Mouse (Mus musculus): Measurements from ENCODE around the gene Zfp367. TPM values are rescaled to one million over a fixed set of nuclear protein-coding genes. Genes with fewer than 3 reads are reported as not detected.
A peak's percentile ranks its signal among the peaks of the same experiment; 100 is the strongest.

Zfp367 gene
- total RNA-seq, 2 experiments from 2014 or later, result 23.7 to 32.5 TPM

DNA sequence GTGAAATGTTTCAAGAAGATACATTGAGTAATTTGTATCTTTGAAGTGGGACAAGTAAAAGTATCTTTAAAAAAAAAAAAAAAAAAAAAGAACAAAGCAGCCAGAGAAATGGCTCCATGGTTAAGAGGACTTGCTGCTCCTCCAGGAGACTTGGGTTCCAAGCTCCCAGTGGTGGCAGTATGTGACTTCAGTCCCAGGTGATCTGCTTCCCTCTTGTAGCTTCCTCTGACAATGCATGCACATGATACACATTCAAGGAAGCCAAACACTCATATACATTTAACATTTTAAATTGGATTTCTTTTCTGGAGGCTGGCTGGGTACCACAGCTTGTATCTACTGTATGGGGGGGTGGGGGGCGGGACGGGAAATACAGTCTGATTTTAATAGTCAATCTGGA, 1.6 kb upstream of the Zfp367 start:
- DNase-seq, result no peak

DNA sequence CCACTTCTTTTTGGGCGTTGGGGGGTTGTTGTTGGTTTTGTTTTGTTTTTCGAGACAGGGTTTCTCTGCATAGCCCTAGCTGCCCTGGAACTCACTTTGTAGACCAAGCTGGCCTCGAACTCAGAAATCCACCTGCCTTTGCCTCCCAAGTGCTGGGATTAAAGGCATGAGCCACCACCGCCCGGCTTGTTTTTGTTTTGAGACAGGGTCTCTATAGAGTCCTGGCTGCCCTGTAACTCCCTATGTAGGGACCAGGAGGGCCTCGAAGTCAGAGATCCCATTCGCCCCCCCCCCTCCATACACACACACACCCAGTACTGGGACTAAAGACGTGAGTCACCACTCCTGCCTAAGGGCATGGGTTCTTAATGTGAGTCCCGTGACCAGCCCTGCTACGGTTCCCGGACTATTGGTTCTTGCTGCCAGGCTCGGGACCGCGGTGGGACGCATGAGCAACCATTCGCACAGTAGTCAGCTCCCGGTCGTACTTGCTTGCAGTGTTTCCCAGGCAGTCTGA, 807 bp upstream of the Zfp367 start:
- DNase-seq, result peak; percentile 75 to 76

DNA sequence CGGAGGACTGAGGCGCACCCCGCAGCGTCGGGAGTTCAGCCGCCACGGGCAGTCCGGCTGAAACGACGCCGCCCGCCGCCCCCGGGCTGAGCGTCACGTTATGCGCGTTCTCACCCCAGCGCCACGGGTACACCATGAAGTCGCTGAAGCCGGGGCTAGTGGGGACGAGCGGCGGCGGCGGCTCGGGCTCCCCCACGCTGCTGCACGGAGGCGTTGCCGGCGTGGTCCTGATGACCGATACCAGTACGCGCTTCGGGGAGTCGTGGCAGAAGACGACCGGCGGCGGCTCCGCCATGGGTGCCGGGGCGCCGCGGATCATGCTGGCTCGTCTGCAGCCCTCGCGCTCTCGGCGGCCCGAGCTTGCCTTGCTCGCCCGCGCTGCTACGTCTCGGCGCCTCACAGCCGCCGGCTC, 325 bp downstream of the Zfp367 start:
- DNase-seq, result no peak

DNA sequence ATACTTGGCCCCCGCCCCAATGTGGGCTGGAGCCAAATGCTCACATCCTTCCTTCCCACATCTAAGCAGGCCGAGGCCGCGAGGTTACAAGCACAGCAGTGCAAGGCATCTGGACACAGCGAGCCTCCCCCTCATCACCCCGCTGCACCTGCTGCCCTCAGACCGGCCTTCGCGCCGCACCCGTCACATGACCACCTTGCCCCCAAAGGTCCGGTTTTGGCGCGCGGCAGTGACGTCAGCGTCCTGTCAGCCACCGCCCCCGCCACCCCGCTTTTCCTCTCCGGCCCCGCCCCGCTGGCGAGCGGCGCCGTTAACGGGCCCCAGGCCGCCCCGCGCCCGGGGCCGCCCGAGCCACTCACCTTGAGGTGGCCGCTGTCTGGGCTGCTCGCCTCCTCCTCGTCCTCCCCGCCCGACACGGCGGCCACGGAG, 747 bp downstream of the Zfp367 start:
- DNase-seq, result peak; percentile 91 to 94

DNA sequence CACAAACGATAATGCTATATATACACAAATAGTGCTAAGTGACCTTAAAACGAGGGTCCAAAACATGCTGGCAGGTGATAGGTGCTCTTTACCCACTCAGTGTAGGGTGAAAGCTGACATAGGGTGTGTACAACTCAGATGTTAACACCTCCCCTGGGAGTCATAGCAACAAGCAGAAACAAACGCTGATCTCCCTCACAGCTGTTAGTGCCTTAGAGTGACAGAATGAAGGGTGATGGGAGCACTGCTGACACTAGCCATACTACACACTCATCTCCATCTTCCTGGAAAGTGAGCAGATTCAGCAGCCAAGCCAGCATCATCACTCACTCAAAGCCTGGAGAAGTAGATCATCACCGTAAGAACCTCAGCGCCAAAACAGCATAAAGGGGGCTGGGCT, 2.9 kb downstream of the Zfp367 start:
- DNase-seq, result no peak

DNA sequence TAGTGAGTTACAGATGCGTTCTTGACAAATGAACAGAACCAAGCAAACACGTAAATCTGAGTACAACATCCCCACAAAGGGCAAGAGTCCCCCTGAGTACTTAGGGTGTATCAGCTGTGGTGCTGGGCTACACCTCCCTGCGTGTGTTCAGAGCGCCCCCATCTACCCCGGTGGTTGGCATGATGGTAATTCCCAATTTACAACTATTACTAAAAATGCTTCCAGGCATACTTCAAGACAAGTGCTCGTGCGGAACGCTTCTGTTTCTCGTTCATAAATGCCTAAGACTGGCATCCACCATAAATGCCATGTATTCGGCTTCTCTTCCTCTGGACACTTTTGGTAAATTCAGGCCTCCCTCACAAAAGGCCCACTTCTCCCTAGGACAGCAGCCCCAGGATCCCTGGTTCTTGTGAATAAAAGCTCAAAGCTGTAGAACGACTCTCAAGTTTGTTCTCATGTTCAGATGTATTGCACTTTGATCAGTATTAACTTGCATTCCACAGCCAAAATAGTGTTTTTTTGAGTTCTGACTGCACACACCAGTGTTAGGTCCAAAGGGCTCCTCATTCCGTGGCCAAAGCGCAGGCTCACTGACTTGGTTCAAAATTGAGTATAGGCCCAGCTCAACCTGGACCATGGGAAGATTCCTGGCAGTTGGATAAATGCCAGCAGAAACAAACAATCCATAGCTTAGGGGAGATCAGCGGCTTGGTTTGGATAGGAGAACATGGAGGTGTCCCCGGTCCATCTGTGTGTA, 23.2 kb downstream of the Zfp367 start:
- DNase-seq, result peak; percentile 72 to 79

DNA sequence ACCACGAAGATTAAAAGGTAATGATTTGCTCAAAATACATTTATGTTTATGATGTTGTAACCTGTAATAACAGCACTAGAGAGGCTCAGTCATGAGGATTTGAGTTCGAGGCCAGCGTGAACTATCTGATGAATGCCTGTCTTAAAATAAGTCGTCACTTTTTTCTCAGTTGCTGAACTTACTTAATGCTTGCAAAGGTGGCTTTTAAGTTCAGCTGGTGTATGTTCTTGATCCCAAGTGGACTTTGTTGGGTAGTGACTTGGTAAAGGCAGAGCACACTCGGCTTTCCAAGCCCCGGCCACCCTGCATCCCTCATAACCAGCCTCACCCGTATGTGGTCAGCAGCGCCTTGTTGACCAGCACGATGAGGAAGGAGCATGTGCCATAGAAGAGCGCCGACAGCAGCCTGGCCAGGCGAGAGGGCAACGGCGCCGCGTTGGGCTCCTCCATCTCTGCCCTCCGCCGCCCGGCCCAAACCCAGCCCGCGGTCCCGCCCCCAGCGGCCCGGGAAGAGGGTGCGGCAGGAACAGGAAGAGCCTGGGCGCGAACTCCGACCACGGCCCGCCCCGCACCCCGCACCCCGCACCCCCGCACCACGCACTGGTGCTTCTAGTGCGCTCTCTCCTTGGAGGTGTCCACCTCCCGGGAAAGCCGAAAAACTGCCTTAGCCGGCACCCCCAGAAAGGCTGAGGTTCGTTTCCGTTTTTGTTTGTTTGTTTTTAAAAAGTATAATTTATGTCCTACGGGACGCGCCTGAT, 24.0 kb downstream of the Zfp367 start, which contains the start of gene Slc35d2:
TSS of gene Slc35d2 (minus strand) at position 511 of the 758 bp plus-strand sequence.
- peak; percentile 84 to 93 for DNase-seq

DNA sequence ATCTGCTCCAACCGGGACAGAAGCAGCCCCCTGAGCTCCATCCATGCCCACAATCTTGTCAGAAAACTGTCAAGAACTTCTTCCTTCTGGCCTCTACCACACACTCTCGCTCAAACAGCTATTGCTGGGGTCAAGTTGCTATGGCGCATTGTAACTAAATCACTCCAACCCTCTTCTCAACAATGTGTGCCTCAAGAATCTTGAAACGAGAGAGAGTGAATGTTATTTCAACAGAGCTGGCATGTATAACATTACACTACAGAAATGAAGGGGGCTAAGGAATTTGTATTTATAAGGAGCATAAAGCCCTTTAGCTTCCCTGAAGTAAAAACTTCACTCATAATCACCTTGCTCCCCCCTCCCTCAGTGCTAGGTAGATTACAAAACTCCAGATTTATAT, 26.7 kb downstream of the Zfp367 start:
- no peak for DNase-seq

DNA sequence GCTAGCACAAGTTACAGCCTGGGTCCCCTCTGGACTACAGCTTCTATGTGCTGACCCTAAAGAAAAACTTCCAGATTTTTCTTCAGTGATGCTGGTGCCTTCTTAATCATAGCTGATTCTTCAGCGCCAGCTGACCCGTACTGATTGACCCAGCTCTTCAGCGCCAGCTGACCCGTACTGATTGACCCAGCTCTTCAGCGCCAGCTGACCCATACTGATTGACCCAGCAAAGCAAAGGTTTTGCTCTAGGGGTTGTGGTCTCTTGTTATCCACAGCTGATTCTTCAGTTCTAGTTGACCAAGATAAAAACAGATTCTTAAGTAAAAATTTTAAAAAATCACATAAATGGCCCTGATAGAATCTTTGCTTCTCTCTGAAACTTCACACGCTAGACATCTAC, 28.1 kb downstream of the Zfp367 start:
- DNase-seq, result no peak

DNA sequence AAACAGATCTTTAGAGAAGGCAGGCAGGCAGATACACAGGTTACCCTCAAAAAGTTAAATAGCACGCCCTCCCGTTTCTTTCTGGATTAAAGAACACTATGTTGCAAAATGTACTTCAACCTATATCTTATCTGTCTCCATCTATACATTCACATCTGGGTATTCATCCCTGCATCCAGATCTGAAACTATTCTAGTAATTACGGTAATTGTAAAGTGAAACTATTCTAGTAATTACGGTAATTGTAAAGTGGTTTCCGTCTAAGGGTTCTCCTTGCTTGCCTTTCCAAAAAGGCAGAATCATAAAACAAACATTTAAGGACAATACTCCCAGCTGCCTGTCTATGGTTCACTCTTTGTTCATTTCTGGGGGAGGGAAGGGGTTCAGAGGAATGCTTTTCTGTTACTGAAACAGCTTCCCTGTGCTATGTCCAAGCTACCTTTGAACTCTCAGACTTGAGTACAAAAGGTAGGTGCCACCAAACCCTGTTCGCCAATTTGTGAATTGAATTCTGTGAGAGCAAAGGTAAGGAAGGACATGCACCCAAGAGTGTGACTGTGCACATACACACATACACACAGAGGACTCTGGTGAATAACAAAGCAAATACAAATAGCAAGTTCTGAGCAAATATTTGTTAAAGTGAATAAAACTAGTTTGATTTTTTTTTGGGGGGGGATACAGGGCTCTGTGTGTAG, 29.4 kb downstream of the Zfp367 start:
- DNase-seq, result no peak

DNA sequence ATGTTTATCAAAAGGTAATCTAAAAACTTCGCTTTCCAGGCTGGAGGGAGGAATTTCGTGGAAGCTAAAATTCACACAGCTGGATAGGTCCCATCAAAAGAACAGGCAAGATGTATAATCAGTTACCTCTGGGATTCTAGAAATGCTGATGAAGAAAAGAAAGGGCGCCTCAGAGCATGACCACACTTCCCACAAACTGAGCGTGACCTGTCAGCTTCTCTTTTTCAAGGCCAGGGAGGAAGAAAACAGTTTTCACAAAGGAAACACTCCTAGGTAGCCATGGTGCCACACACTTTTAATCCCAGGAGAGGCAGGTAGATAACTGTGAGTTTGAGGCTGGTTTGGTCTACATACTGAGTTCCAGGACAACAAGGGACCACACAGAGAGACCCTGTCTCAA, 32.2 kb downstream of the Zfp367 start:
- no peak for DNase-seq

DNA sequence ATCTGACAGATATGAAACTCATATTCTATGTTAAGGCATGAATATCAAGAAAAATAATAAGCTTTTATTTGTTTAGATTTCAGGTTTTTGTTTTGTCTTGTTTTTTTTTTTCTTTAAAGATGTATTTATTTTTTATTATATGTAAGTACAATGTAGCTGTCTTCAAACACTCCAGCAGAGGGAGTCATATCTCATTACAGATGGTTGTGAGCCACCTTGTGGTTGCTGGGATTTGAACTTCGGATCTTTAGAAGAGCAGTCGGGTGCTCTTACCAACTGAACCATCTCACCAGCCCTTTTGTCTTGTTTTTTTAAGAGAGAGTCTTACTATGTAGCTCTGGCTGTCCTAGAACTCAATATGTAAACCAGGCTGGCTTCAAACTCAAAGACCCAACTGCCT, 35.6 kb downstream of the Zfp367 start:
- DNase-seq, result no peak

DNA sequence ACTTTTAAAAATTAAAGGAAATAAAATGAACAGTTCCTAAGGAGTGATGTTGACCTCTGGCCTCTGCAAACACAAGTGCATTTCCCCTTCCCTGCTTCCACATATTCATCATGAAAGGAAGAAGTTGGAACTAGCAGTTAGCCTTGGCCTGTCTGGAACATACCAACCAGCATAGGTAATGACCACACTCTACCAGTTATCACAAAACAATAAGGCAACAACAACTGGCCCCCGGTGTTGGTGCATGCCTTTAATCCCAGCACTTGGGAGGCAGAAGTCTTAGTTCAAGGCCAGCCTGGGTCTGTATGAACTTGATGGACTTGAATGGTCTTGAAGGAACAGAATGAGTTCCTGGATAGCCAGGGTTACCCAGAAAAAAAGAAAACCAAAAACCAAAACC, 42.6 kb downstream of the Zfp367 start:
- no peak for DNase-seq

DNA sequence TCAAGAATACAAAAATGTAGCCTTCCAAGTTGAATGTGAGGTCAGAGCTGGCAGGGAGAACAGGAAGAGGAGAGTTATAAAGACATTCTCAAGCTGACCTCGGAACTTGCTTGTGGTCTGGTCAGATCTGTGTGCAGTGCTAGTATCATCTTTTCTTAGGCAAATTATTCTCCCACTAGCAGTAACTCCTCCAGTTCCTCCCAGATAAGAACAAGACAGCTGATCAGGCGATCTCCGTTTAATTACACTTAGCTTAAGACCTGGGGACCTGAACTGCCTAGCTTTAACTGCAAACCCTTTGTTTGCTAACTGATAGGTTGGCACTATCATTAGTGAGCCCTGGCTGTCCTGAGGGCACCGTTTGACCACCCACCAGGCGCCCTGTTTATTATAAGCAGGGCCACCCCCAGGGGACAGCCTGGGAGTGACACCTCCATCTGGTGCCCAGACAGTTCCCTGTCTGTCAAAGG, 44.6 kb downstream of the Zfp367 start:
- no peak for DNase-seq

DNA sequence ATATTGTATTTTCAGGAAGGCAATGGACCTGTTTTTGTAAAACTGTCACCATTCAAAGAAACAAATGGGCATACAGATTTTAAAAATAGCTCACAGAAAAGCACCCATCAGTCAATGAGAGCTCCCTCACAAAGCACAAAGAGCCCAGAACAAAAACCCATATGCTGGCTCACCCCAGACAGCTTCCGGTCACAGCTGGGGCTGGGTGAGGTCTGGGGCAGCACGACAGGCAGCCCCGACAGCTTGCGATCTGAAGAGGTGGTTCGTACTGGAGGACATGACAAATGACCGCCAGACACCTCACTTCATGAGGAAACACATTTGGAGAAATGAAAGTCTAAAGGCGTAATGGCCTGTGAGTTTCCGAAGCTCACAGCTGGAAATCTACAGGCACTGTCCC, 45.5 kb downstream of the Zfp367 start:
- DNase-seq, result no peak

DNA sequence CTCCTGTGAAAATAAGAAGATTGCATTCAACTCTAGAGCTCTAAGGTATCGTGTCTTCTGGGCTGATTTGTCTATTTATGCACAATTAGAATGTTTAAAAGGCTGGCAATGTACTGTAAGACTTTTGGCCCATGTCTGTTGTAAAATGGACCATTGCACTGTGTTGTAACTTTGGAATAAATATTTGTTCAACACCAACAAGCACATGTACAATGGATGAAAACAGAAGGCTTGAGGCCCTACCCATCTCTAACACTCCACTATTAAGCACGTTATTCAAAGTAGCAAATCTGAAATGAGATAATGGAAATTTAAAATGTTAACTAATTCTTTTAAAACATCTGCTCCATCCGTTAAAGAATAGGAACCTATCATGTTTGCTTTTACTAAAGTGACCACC, 45.9 kb downstream of the Zfp367 start:
- no peak for DNase-seq

DNA sequence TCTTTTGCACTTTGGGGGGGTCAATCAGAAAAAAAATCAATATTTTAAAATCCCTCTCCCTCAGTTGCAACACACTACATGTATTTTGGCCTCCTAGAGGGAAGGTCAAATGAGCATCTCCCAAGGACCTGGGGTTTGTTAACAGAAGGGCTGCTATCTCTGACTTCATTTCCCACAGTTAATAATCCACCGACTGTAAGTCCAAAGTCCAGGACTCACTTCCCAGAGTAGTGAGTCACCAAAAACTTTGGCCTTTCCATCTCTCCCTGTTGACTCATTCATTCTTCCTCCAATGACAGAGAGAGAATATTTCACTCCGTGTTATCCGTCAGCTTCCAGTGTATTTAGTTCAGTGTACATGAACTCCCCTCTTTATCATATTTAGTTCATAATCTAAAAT, 47.3 kb downstream of the Zfp367 start:
- DNase-seq, result peak in 1 of 2 experiments; percentile 38

DNA sequence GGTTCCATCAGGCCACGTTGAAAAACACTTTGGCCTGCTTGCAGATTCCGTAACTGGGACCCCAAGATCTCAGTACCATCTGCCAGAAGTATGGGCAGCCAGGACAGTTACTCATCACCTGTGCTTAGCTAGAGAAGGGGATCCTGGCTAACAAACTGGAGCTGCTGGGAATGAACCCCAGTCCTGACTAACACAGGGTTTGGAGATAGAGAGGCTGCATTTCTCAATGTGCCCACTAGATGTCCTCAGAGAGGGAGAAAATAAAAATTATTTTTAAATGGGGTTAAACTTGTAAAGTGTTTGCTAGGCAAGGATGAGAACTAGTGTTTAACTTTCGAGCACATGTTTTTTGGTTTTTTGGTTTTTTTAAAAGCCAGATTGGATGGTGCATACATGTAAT, 52.8 kb downstream of the Zfp367 start:
- DNase-seq, result peak; percentile 19 to 50

DNA sequence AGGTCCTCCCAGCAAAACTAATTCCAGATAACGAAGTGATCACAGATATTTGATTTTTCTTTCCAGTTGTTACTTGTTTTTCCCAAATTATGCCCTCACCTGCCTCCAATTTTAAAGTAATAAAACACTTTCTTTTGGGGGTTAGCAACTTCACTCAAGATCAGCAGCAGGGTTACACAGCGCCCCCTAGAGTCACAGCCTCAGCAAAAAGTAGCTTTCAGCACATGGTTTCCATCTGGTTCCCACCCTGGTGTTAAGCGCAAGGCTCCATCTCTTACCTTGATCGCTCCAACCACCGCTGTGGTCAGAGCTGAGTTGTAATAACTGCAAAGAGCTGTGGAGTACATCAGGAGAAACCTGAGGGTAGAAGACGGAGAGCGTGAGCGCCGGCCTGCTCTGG, 54.0 kb downstream of the Zfp367 start:
- peak; percentile 41 to 64 for DNase-seq

DNA sequence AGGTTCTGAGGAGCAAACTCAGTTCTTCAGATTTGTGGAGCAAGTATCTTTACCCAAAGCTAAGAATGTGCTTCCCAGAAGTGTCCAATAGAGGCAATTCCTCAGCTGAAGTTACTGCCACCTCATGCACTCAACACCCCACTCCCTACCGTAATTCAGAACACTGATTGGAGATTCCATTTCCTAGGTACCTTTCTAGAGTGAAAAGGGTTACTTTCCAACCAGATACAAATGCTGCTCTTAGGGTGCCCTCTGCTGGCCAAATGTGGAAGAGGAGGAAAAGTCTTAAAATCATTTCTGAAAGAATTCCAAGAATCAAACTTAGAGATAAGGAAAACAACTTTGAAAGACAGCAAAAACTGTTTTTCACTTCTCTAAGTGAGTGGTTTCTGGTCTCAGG, 59.7 kb downstream of the Zfp367 start:
- DNase-seq, result peak; percentile 80

DNA sequence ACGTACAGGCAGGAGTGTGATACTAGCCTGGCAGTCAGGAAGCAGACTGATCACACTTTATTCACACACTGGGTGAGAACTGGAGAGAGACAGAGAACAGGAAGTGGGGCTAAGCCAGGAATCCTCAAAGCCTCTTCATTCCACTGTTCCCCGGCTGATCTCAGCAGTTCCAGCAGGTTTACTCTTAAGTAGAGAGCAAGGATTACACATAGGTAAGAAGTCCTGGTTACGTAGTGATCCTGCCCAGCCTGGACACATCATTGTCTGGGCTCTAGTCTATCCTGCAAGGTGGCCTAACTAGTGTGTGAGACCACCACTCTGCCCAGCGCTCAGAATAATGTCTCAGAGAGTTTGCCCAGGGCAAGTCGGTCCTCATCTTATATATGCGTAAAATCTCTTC, 60.2 kb downstream of the Zfp367 start:
- DNase-seq, result no peak

DNA sequence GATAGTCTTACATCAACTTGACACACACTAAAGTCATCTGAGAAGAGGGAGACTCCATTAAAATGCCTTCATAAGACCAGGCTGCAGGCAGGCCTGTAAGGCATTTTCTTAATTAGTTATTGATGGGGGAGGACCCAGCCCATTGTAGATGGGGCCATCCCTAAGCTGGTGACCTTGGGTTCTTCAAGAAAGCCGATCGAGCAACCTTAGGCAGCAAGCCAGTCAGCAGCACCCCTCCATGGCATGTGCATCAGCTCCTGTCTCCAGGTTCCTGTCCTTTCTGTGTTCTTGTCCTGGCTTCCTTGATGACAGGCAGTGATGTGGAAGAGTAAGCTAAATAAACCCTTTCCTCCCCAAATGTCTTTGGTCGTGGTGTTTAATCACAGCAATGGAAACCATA, 60.9 kb downstream of the Zfp367 start:
- DNase-seq, result no peak

DNA sequence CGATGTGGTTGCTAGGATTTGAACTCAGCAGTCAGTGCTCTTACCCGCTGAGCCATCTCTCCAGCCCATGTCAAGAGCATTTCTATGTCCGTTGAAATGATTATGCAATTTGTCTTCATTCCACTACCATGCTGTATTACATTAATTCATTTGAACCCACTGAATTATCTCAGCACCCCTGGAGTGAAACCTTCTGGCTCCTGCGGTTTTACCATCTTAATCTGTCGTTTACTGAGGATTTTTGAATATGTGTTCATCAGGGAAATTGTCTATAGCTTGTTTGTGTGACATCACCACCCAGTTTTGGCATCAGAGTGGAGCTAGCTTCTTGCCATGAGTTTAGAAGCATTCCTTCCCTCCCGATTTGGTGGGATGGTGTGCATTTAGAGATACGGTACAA, 62.0 kb downstream of the Zfp367 start:
- DNase-seq, result no peak

Measured in adrenal gland, postnatal 36 days (tissue).